Mouse (Mus musculus): ENCODE data around the gene Ccdc149.

- TF ChIP-seq CTCF (IDR thresholded peaks at IDR 0.05; ENCODE audit: extremely low read depth, insufficient read length, insufficient replicate concordance, low read depth, low read length) = no peak
- TF ChIP-seq POLR2A (IDR thresholded peaks at IDR 0.05; ENCODE audit: low read depth, low read length) = no peak
Measured at GRCm38 (mm10) chr5:52335590-52335989, 135.7 kb downstream of the Ccdc149 start.

Measured in small intestine, adult 2 months (tissue).